Mouse (Mus musculus) heart, embryonic 11.5 days (tissue): ENCODE data around the gene C2cd3. TPM values are rescaled to one million over a fixed set of nuclear protein-coding genes. Genes with fewer than 3 reads are reported as not detected.
A peak's percentile ranks its signal among the peaks of the same experiment; 100 is the strongest.

Experiments used
- ATAC-seq: fragments of 200-750 bp; cut with Nextera tagmentation; replicated peaks from 2 replicates; pipeline ENCODE4 v1.8.0; 2017; ENCODE audit warnings: moderate library complexity; ENCODE audit not compliant: insufficient number of reproducible peaks, low FRiP score, low TSS enrichment
- H3K27ac ChIP-seq: fragments of 300-500 bp; sonication (generic); 2 replicates; pipeline ENCODE4 v1.5.1; 2014; ENCODE audit warnings: mild to moderate bottlenecking, low read depth, low read length
- H3K27me3 ChIP-seq: fragments of 300-500 bp; sonication (generic); 2 replicates; pipeline ENCODE4 v1.6.1; 2014; ENCODE audit warnings: mild to moderate bottlenecking, low read length, mixed read lengths; ENCODE audit not compliant: control insufficient read depth, insufficient read depth
- H3K36me3 ChIP-seq: fragments of 300-500 bp; sonication (generic); 2 replicates; pipeline ENCODE4 v1.6.1; 2014; ENCODE audit warnings: mild to moderate bottlenecking, low read length, moderate library complexity, mixed read lengths; ENCODE audit not compliant: control insufficient read depth, insufficient read depth
- H3K4me1 ChIP-seq: fragments of 300-500 bp; sonication (generic); 2 replicates; pipeline ENCODE4 v1.6.1; 2014; ENCODE audit warnings: low read length; ENCODE audit not compliant: control insufficient read depth, insufficient read depth
- H3K4me2 ChIP-seq: fragments of 300-500 bp; sonication (generic); 2 replicates; pipeline ENCODE4 v1.6.1; 2014; ENCODE audit warnings: mild to moderate bottlenecking, moderate library complexity
- H3K4me3 ChIP-seq: fragments of 300-500 bp; sonication (generic); 2 replicates; pipeline ENCODE4 v1.5.1; 2014; ENCODE audit warnings: low read depth, low read length
- H3K9ac ChIP-seq: fragments of 300-500 bp; sonication (generic); 2 replicates; pipeline ENCODE4 v1.6.1; 2014; ENCODE audit warnings: mild to moderate bottlenecking, low read depth, low read length, moderate library complexity
- H3K9me3 ChIP-seq: fragments of 300-500 bp; sonication (generic); replicated peaks from 2 replicates; pipeline ENCODE4 v1.6.1; 2016; ENCODE audit warnings: low read length; ENCODE audit not compliant: control insufficient read depth
- WGBS: fragments of 180-500 bp; shearing (Covaris S2); extraction: QIAGEN DNeasy Blood & Tissue Kit; methylation state at CpG from one replicate; pipeline ENCODE4 v1.1.7; 2014; ENCODE audit not compliant: insufficient replicate concordance; 5-methylcytosine and 5-hydroxymethylcytosine counted together
- polyA plus RNA-seq: library from polyadenylated mRNA; unstranded; fragments of >200 nt; fragmentation: Nextera tagmentation; extraction: Ambion mirVana; gene quantifications from 2 replicates; pipeline ENCODE4 v1.2.1, GENCODE M21; 2014

C2cd3 gene
- polyA plus RNA-seq, 1 experiment from 2014 or later, result 22.7 TPM

- Histone ChIP-seq H3K27me3 (no peaks in the 10 kb centered on the region), H3K27ac (no peak overlapping the region), H3K4me1 (no peaks in the 10 kb centered on the region), H3K9ac (no peak overlapping the region), H3K4me2 (no peak overlapping the region), H3K9me3 (no peaks in the 10 kb centered on the region), H3K36me3 (0 out of 2 replicates have a peak, but pooled peaks cover 3% of the 10 kb centered on the region), H3K4me3 (no peak overlapping the region)
- 81% methylated on average over 5 of the region's 5 CpGs for WGBS
- no peak for ATAC-seq
These were observed 15.7 kb upstream of the C2cd3 start for GRCm38 (mm10) chr7:100356324-100356723.

GRCm38 (mm10) chr7:100356768-100357167 lies 15.3 kb upstream of the C2cd3 start:
- 93% methylated on average over 1 of the region's 1 CpGs for WGBS
- H3K9ac ChIP-seq, result no peak overlapping the region
- no peak for ATAC-seq

GRCm38 (mm10) chr7:100357856-100358255 lies 14.2 kb upstream of the C2cd3 start:
- Histone ChIP-seq H3K27me3 (no peaks in the 10 kb centered on the region), H3K4me1 (no peaks in the 10 kb centered on the region), H3K4me2 (no peak overlapping the region), H3K9me3 (no peaks in the 10 kb centered on the region), H3K9ac (no peak overlapping the region), H3K27ac (no peak overlapping the region), H3K36me3 (no peaks in the 10 kb centered on the region), H3K4me3 (no peak overlapping the region)
- ATAC-seq, result no peak

More at GRCm38 (mm10) chr7:100356768-100357167, 15.3 kb upstream of the C2cd3 start:
- Histone ChIP-seq H3K4me2 (no peak overlapping the region), H3K9me3 (no peaks in the 10 kb centered on the region), H3K36me3 (no peaks in the 10 kb centered on the region), H3K27ac (no peak overlapping the region), H3K27me3 (no peaks in the 10 kb centered on the region), H3K4me3 (no peak overlapping the region), H3K4me1 (no peaks in the 10 kb centered on the region)

GRCm38 (mm10) chr7:100363162-100363561 lies 8.9 kb upstream of the C2cd3 start:
- no peak for ATAC-seq
- H3K27ac ChIP-seq, result no peak overlapping the region
- peaks cover 8% of the 10 kb centered on the region; the same call in 1 of the 2 replicates for H3K4me1 ChIP-seq
- no peak overlapping the region for H3K4me3 ChIP-seq
- H3K9ac ChIP-seq, result no peak overlapping the region
- no peaks in the 10 kb centered on the region for H3K27me3 ChIP-seq
- no peak overlapping the region for H3K4me2 ChIP-seq
- no peaks in the 10 kb centered on the region for H3K36me3 ChIP-seq
- 78% methylated on average over 2 of the region's 2 CpGs for WGBS
- no peaks in the 10 kb centered on the region for H3K9me3 ChIP-seq

- 0 out of 2 replicates have a peak overlapping the region, but pooled peaks have one; percentile 1 for H3K4me2 ChIP-seq
- ATAC-seq, result no peak
- H3K9me3 ChIP-seq, result no peaks in the 10 kb centered on the region
- H3K27ac ChIP-seq, result no peak overlapping the region
- 38% methylated on average over 6 of the region's 6 CpGs for WGBS
- no peaks in the 10 kb centered on the region for H3K27me3 ChIP-seq
- H3K4me3 ChIP-seq, result no peak overlapping the region
- no peak overlapping the region for H3K9ac ChIP-seq
- H3K36me3 ChIP-seq, result no peaks in the 10 kb centered on the region
- peaks cover 8% of the 10 kb centered on the region; the same call in 1 of the 2 replicates for H3K4me1 ChIP-seq
These were observed 7.1 kb upstream of the C2cd3 start for GRCm38 (mm10) chr7:100364888-100365287.

GRCm38 (mm10) chr7:100372452-100372980 lies 483 bp downstream of the C2cd3 start:
- peak overlapping the region; percentile 82 for H3K27ac ChIP-seq
- 8% methylated on average over 17 of the region's 17 CpGs for WGBS

GRCm38 (mm10) chr7:100378257-100378656 lies 6.2 kb downstream of the C2cd3 start:
- no peak overlapping the region for H3K4me2 ChIP-seq
- no peaks in the 10 kb centered on the region for H3K27me3 ChIP-seq
- H3K4me3 ChIP-seq, result no peak overlapping the region
- H3K27ac ChIP-seq, result no peak overlapping the region
- H3K4me1 ChIP-seq, result no peaks in the 10 kb centered on the region
- no peak overlapping the region for H3K9ac ChIP-seq
- ATAC-seq, result no peak
- H3K9me3 ChIP-seq, result no peaks in the 10 kb centered on the region
- peaks cover 7% of the 10 kb centered on the region for H3K36me3 ChIP-seq
- WGBS, result 84% methylated on average over 2 of the region's 2 CpGs

More at GRCm38 (mm10) chr7:100372452-100372980, 483 bp downstream of the C2cd3 start:
- Histone ChIP-seq H3K9me3 (no peaks in the 10 kb centered on the region), H3K4me2 (peak overlapping the region; percentile 90), H3K27me3 (no peaks in the 10 kb centered on the region), H3K4me1 (peaks cover 10% of the 10 kb centered on the region; the same call in 1 of the 2 replicates), H3K9ac (peak overlapping the region; percentile 69), H3K4me3 (peak overlapping the region; percentile 83), H3K36me3 (no peaks in the 10 kb centered on the region)
- no peak for ATAC-seq

- H3K9me3 ChIP-seq, result no peaks in the 10 kb centered on the region
- H3K9ac ChIP-seq, result no peak overlapping the region
- H3K27me3 ChIP-seq, result no peaks in the 10 kb centered on the region
- H3K36me3 ChIP-seq, result peaks cover 7% of the 10 kb centered on the region
- no peaks in the 10 kb centered on the region for H3K4me1 ChIP-seq
- no peak overlapping the region for H3K4me2 ChIP-seq
- H3K27ac ChIP-seq, result no peak overlapping the region
- H3K4me3 ChIP-seq, result no peak overlapping the region
- no peak for ATAC-seq
These were observed 9.1 kb downstream of the C2cd3 start for GRCm38 (mm10) chr7:100381161-100381560.

GRCm38 (mm10) chr7:100383207-100383606 lies 11.2 kb downstream of the C2cd3 start:
- WGBS, result 85% methylated on average over 2 of the region's 2 CpGs
- no peak overlapping the region for H3K9ac ChIP-seq
- peaks cover 7% of the 10 kb centered on the region for H3K36me3 ChIP-seq
- H3K27me3 ChIP-seq, result no peaks in the 10 kb centered on the region
- no peak overlapping the region for H3K4me2 ChIP-seq
- H3K4me3 ChIP-seq, result no peak overlapping the region
- ATAC-seq, result no peak
- H3K27ac ChIP-seq, result no peak overlapping the region
- H3K9me3 ChIP-seq, result no peaks in the 10 kb centered on the region
- no peaks in the 10 kb centered on the region for H3K4me1 ChIP-seq
